Mouse (Mus musculus) MEL (cell line): ENCODE measurements around the gene Erlin1.

Source experiments
- CTCF ChIP-seq, 3 experiments: IDR thresholded peaks in 2 of 3; conservative IDR thresholded peaks in 1 of 3; 2 replicates each; pipeline ENCODE4 v1.5.1; 2011 to 2012; ENCODE audit warnings: low read length in 3 of 3, low read depth in 2 of 3, mild to moderate bottlenecking in 2 of 3, improper control_type of control experiment in 1 of 3, inconsistent platforms in 1 of 3, mixed read lengths in 1 of 3, moderate library complexity in 1 of 3; ENCODE audit not compliant: control insufficient read depth in 1 of 3, insufficient read depth in 1 of 3, poor library complexity in 1 of 3, severe bottlenecking in 1 of 3
- HCFC1 ChIP-seq: IDR thresholded peaks from 2 replicates; pipeline ENCODE4 v1.6.1; 2012; ENCODE audit warnings: low read depth, mild to moderate bottlenecking, inconsistent platforms, low read length, improper control_type of control experiment, moderate library complexity
- MXI1 ChIP-seq: IDR thresholded peaks from 2 replicates; pipeline ENCODE4 v1.6.1; 2011; ENCODE audit warnings: mild to moderate bottlenecking, low read depth, low read length, improper control_type of control experiment
- MYC ChIP-seq: IDR thresholded peaks from 2 replicates; pipeline ENCODE4 v1.6.1; 2011; ENCODE audit warnings: low read depth, mild to moderate bottlenecking, low read length, improper control_type of control experiment, moderate library complexity
- TAL1 ChIP-seq: IDR thresholded peaks from 2 replicates; pipeline ENCODE4 v1.6.1; 2012; ENCODE audit warnings: mild to moderate bottlenecking, inconsistent platforms, low read length, moderate library complexity, mixed read lengths
- ZC3H11A ChIP-seq: IDR thresholded peaks from 2 replicates; pipeline ENCODE4 v1.6.1; 2012; ENCODE audit warnings: low read depth, mild to moderate bottlenecking, inconsistent platforms, low read length, improper control_type of control experiment

GRCm38 (mm10) chr19:44033396-44033795, 36.2 kb downstream of the Erlin1 start:
- TF ChIP-seq TAL1 (no peak), MXI1 (no peak), CTCF (IDR thresholded peaks at IDR 0.05 in 2 of 3, conservative IDR thresholded peaks at IDR 0.05 in 1 of 3; ENCODE audit: control insufficient read depth in 1 of 3, insufficient read depth in 1 of 3, low read depth in 2 of 3, low read length in 3 of 3, poor library complexity in 1 of 3, severe bottlenecking in 1 of 3) (no peak), ZC3H11A (no peak), MYC (no peak), HCFC1 (no peak)
